Mouse (Mus musculus): ENCODE data around the gene Vmn1r55.

GRCm38 (mm10) chr7:5125549-5126406 is 23.7 kb downstream of the Vmn1r55 start, which contains the start of gene Rasl2-9:
- TF ChIP-seq EP300 (IDR thresholded peaks at IDR 0.05) (no peak), CTCF (IDR thresholded peaks at IDR 0.05) (peak; percentile 87)
